Mouse (Mus musculus) embryonic facial prominence, embryonic 11.5 days (tissue): ENCODE data around the gene G3bp1. TPM values are rescaled to one million over a fixed set of nuclear protein-coding genes. Genes with fewer than 3 reads are reported as not detected.

Experiments
- ATAC-seq: fragments of 200-750 bp; cut with Nextera tagmentation; replicated peaks from 2 replicates; pipeline ENCODE4 v1.8.0; 2017; ENCODE audit warnings: low read depth; ENCODE audit not compliant: insufficient number of reproducible peaks, low FRiP score, low TSS enrichment
- DNase-seq: peaks from one replicate; pipeline ENCODE4 v3.0.0-alpha.2; 2015; ENCODE audit warnings: low spot score
- H3K27ac ChIP-seq: fragments of 300-500 bp; sonication (generic); replicated peaks from 2 replicates; pipeline ENCODE4 v1.5.1; 2014; ENCODE audit warnings: mild to moderate bottlenecking, low read depth, low read length, control low read depth
- H3K27me3 ChIP-seq: fragments of 300-500 bp; sonication (generic); 2 replicates; pipeline ENCODE4 v1.6.1; 2014; ENCODE audit warnings: mild to moderate bottlenecking, low read length, moderate library complexity, mixed read lengths; ENCODE audit not compliant: control insufficient read depth, insufficient read depth
- H3K36me3 ChIP-seq: fragments of 300-500 bp; sonication (generic); replicated peaks from 2 replicates; pipeline ENCODE4 v1.6.1; 2014; ENCODE audit warnings: low read depth, mild to moderate bottlenecking, low read length, moderate library complexity, mixed read lengths; ENCODE audit not compliant: control insufficient read depth, insufficient read depth
- H3K4me1 ChIP-seq: fragments of 300-500 bp; sonication (generic); 2 replicates; pipeline ENCODE4 v1.6.1; 2014; ENCODE audit warnings: low read length, mixed read lengths; ENCODE audit not compliant: control insufficient read depth, insufficient read depth
- H3K4me2 ChIP-seq: fragments of 300-500 bp; sonication (generic); 2 replicates; pipeline ENCODE4 v1.6.1; 2014; ENCODE audit warnings: low read depth, mild to moderate bottlenecking, control low read depth, low read length, moderate library complexity
- H3K4me3 ChIP-seq: fragments of 300-500 bp; sonication (generic); 2 replicates; pipeline ENCODE4 v1.5.1; 2014; ENCODE audit warnings: low read depth, low read length, control low read depth
- H3K9ac ChIP-seq: fragments of 300-500 bp; sonication (generic); replicated peaks from 2 replicates; pipeline ENCODE4 v1.6.1; 2014; ENCODE audit warnings: mild to moderate bottlenecking, control low read depth, low read length
- H3K9me3 ChIP-seq: fragments of 300-500 bp; sonication (generic); replicated peaks from 2 replicates; pipeline ENCODE4 v1.6.1; 2016; ENCODE audit warnings: mild to moderate bottlenecking, low read length, inconsistent platforms, mixed read lengths; ENCODE audit not compliant: control insufficient read depth
- WGBS: fragments of 180-500 bp; shearing (Covaris S2); extraction: QIAGEN DNeasy Blood & Tissue Kit; methylation state at CpG from one replicate; pipeline ENCODE4 v1.1.7; 2014; 5-methylcytosine and 5-hydroxymethylcytosine counted together
- polyA plus RNA-seq: library from polyadenylated mRNA; unstranded; fragments of >200 nt; fragmentation: Nextera tagmentation; extraction: Ambion mirVana; gene quantifications from 2 replicates; pipeline ENCODE4 v1.2.1, GENCODE M21; 2014

G3bp1 gene
- polyA plus RNA-seq, 1 experiment from 2014 or later = 263 TPM

GRCm38 (mm10) chr11:55497885-55498284, 28.4 kb downstream of the G3bp1 start:
- Histone ChIP-seq H3K9ac (no peak overlapping the region), H3K36me3 (peaks cover 10% of the 10 kb centered on the region), H3K4me2 (no peak overlapping the region), H3K27me3 (no peaks in the 10 kb centered on the region), H3K9me3 (no peaks in the 10 kb centered on the region), H3K4me1 (no peaks in the 10 kb centered on the region), H3K27ac (no peak overlapping the region), H3K4me3 (no peak overlapping the region)
- peak; percentile 69 for DNase-seq
- 0 out of 2 replicates have a peak, but pooled peaks have one; percentile 35 for ATAC-seq
- WGBS = 75% methylated on average over 5 of the region's 5 CpGs

- DNase-seq = no peak
- 89% methylated on average over 8 of the region's 8 CpGs for WGBS
- Histone ChIP-seq H3K36me3 (peaks cover 4% of the 10 kb centered on the region; the same call in 1 of the 2 replicates), H3K4me1 (no peaks in the 10 kb centered on the region), H3K4me3 (no peak overlapping the region), H3K27ac (no peak overlapping the region), H3K9ac (no peak overlapping the region), H3K27me3 (no peaks in the 10 kb centered on the region), H3K4me2 (no peak overlapping the region), H3K9me3 (no peaks in the 10 kb centered on the region)
- ATAC-seq = no peak
Observed at GRCm38 (mm10) chr11:55501955-55502531, 32.6 kb downstream of the G3bp1 start.

GRCm38 (mm10) chr11:55502886-55503285, 33.4 kb downstream of the G3bp1 start:
- H3K4me1 ChIP-seq = no peaks in the 10 kb centered on the region
- no peaks in the 10 kb centered on the region for H3K27me3 ChIP-seq
- ATAC-seq = no peak
- no peak overlapping the region for H3K4me2 ChIP-seq
- no peaks in the 10 kb centered on the region for H3K9me3 ChIP-seq
- no peak overlapping the region for H3K4me3 ChIP-seq
- 76% methylated on average over 5 of the region's 5 CpGs for WGBS
- no peak overlapping the region for H3K9ac ChIP-seq
- no peak for DNase-seq
- H3K36me3 ChIP-seq = peaks cover 4% of the 10 kb centered on the region; the same call in 1 of the 2 replicates
- no peak overlapping the region for H3K27ac ChIP-seq

GRCm38 (mm10) chr11:55505485-55505884, 36.0 kb downstream of the G3bp1 start:
- ATAC-seq (no peak), DNase-seq (no peak)
- no peaks in the 10 kb centered on the region for H3K4me1 ChIP-seq
- no peak overlapping the region for H3K27ac ChIP-seq
- no peaks in the 10 kb centered on the region for H3K36me3 ChIP-seq
- H3K9ac ChIP-seq = no peak overlapping the region
- no peak overlapping the region for H3K4me2 ChIP-seq
- H3K9me3 ChIP-seq = no peaks in the 10 kb centered on the region
- H3K27me3 ChIP-seq = no peaks in the 10 kb centered on the region
- 85% methylated on average over 3 of the region's 3 CpGs for WGBS
- no peak overlapping the region for H3K4me3 ChIP-seq

- WGBS = 65% methylated on average over 5 of the region's 5 CpGs
- DNase-seq = peak; percentile 49
- Histone ChIP-seq H3K9me3 (no peaks in the 10 kb centered on the region), H3K4me2 (no peak overlapping the region), H3K27me3 (no peaks in the 10 kb centered on the region), H3K27ac (no peak overlapping the region), H3K4me1 (no peaks in the 10 kb centered on the region), H3K36me3 (no peaks in the 10 kb centered on the region), H3K4me3 (no peak overlapping the region), H3K9ac (no peak overlapping the region)
- ATAC-seq = no peak
Observed at GRCm38 (mm10) chr11:55511374-55511773, 41.9 kb downstream of the G3bp1 start.

- H3K36me3 ChIP-seq = no peaks in the 10 kb centered on the region
- no peak overlapping the region for H3K27ac ChIP-seq
- H3K27me3 ChIP-seq = no peaks in the 10 kb centered on the region; the same call in 1 of the 2 replicates
- no peak overlapping the region for H3K9ac ChIP-seq
- ATAC-seq (no peak), DNase-seq (no peak)
- WGBS = 76% methylated on average over 5 of the region's 5 CpGs
- H3K4me2 ChIP-seq = no peak overlapping the region
- H3K4me3 ChIP-seq = no peak overlapping the region
- no peaks in the 10 kb centered on the region for H3K9me3 ChIP-seq
- no peaks in the 10 kb centered on the region for H3K4me1 ChIP-seq
Observed at GRCm38 (mm10) chr11:55517666-55518065, 48.2 kb downstream of the G3bp1 start.

- DNase-seq (peak; percentile 87), ATAC-seq (peak; percentile 63; the same call in 1 of the 2 replicates)
- H3K9me3 ChIP-seq = no peaks in the 10 kb centered on the region
- H3K4me2 ChIP-seq = no peak overlapping the region
- 6% methylated on average over 9 of the region's 9 CpGs for WGBS
- no peaks in the 10 kb centered on the region; the same call in 1 of the 2 replicates for H3K27me3 ChIP-seq
- no peaks in the 10 kb centered on the region for H3K4me1 ChIP-seq
- H3K27ac ChIP-seq = no peak overlapping the region
- no peaks in the 10 kb centered on the region for H3K36me3 ChIP-seq
- H3K4me3 ChIP-seq = no peak overlapping the region
- H3K9ac ChIP-seq = no peak overlapping the region
Observed at GRCm38 (mm10) chr11:55518806-55519674, 49.6 kb downstream of the G3bp1 start.

GRCm38 (mm10) chr11:55530741-55531140, 61.3 kb downstream of the G3bp1 start:
- DNase-seq (no peak), ATAC-seq (no peak)
- Histone ChIP-seq H3K27ac (no peak overlapping the region), H3K4me2 (no peak overlapping the region), H3K27me3 (no peaks in the 10 kb centered on the region), H3K9me3 (no peaks in the 10 kb centered on the region), H3K36me3 (no peaks in the 10 kb centered on the region), H3K4me3 (no peak overlapping the region), H3K4me1 (no peaks in the 10 kb centered on the region), H3K9ac (no peak overlapping the region)
- WGBS = 86% methylated on average over 7 of the region's 7 CpGs
